8 mouse cellular contexts compared by ENCODE assay signal in genomic region chr12:16008763-16009515, GRCm38 (mm10).
DNase-seq lines count a peak whose midpoint lies in the region; ATAC-seq and TF ChIP-seq lines count a peak whose summit lies in the region.

No protein-coding gene starts in this region.

- WGBS in heart, embryonic 12.5 days: 52% methylated on average over 3 of the region's 3 CpGs

- intact Hi-C loops in gastrocnemius, postnatal 14 days (cut with DNase I; ENCODE audit: low total_unique reads): no loop called here

- in situ Hi-C loops in ES-E14 (cut with MboI; ENCODE audit: low sequenced_read_pairs in 2 of 2, unreplicated experiment in 2 of 2): no loop called here

- H3K4me2 ChIP-seq in heart, embryonic 12.5 days: no peak overlapping the region

- peak; percentile 63; the same call in 1 of the 2 replicates for ATAC-seq in heart, embryonic 12.5 days (ENCODE audit: insufficient number of reproducible peaks, low FRiP score)

- peak overlapping the region; percentile 64; the same call in 1 of the 2 replicates for H3K27ac ChIP-seq in ES-E14 (ENCODE audit: insufficient read depth, low read depth, low read length, poor library complexity, severe bottlenecking)
- H3K27ac ChIP-seq in heart, embryonic 12.5 days (ENCODE audit: poor library complexity, severe bottlenecking): peak overlapping the region; percentile 40

- H3K4me1 ChIP-seq in ES-E14 (ENCODE audit: control insufficient read depth in 2 of 2, insufficient read depth in 2 of 2, low read length in 2 of 2, poor library complexity in 1 of 2): peaks cover 14 to 17% of the 10 kb centered on the region in 2 experiments; a peak in 3 of 4 replicates
- peaks cover 23% of the 10 kb centered on the region for H3K4me1 ChIP-seq in heart, embryonic 12.5 days (replicated peaks)

- H3K27me3 ChIP-seq in heart, embryonic 12.5 days (replicated peaks): no peaks in the 10 kb centered on the region

- DNase-seq in cerebellum, postnatal 14 days: peak; percentile 20 to 22
- DNase-seq in cerebellum, adult 18-20 months: no peak
- no peak for DNase-seq in ES-E14 (ENCODE audit: low read depth, low spot score)
- peak; percentile 49 to 68 for DNase-seq in kidney, postnatal 4 days
- peak; percentile 71 for DNase-seq in naive thymus-derived CD4-positive, alpha-beta T cell, adult 2 months (ENCODE audit: low read depth)
- DNase-seq in ovary, adult 18-20 months (ENCODE audit: low spot score): no peak
- no peak for DNase-seq in gastrocnemius, postnatal 14 days

- no peaks in the 10 kb centered on the region for H3K36me3 ChIP-seq in ES-E14 (ENCODE audit: control insufficient read depth, insufficient read depth, low read length, poor library complexity, severe bottlenecking)
- H3K36me3 ChIP-seq in heart, embryonic 12.5 days: no peaks in the 10 kb centered on the region

- no peak overlapping the region for H3K9ac ChIP-seq in ES-E14 (ENCODE audit: insufficient read depth, low read depth, low read length, poor library complexity, severe bottlenecking)
- no peak overlapping the region for H3K9ac ChIP-seq in heart, embryonic 12.5 days

- no peak overlapping the region for H3K4me3 ChIP-seq in ES-E14 (ENCODE audit: insufficient read depth in 1 of 2, low read depth in 1 of 2, low read length in 2 of 2, poor library complexity in 1 of 2, severe bottlenecking in 1 of 2)
- no peak overlapping the region for H3K4me3 ChIP-seq in heart, embryonic 12.5 days

- H3K9me3 ChIP-seq in ES-E14 (ENCODE audit: control insufficient read depth, insufficient read depth, low read depth, low read length): no peaks in the 10 kb centered on the region
- no peaks in the 10 kb centered on the region for H3K9me3 ChIP-seq in heart, embryonic 12.5 days (replicated peaks)

TF ChIP-seq in ES-E14, 5 proteins besides CTCF, POLR2A, EP300 and RAD21:
- TF ChIP-seq HCFC1 (IDR thresholded peaks at IDR 0.05; ENCODE audit: borderline replicate concordance, insufficient read depth, low read length) (no peak), ZC3H11A (IDR thresholded peaks at IDR 0.05; ENCODE audit: borderline replicate concordance, low read depth, low read length) (no peak), MAFK (IDR thresholded peaks at IDR 0.05; ENCODE audit: insufficient read depth, low read depth, low read length) (no peak), CHD2 (IDR thresholded peaks at IDR 0.05; ENCODE audit: low read depth, low read length) (no peak), ZNF384 (IDR thresholded peaks at IDR 0.05; ENCODE audit: low read depth, low read length) (no peak)

Comparison
In these comparisons a context has a peak if more than half of its experiments do, and no peak if none do; other contexts are left out.
1. DNase-seq: peak in cerebellum, postnatal 14 days (2 of 2), kidney, postnatal 4 days (2 of 2) and naive thymus-derived CD4-positive, alpha-beta T cell, adult 2 months (single experiment); none in cerebellum, adult 18-20 months (0 of 2), ES-E14 (single experiment), ovary, adult 18-20 months (single experiment) and gastrocnemius, postnatal 14 days (single experiment).